Mouse (Mus musculus): ENCODE results near the gene Hmga2. TPM values are rescaled to one million over a fixed set of nuclear protein-coding genes. Genes with fewer than 3 reads are reported as not detected.

Hmga2 gene
- polyA plus RNA-seq, 1 experiment from 2014 or later = 21.1 TPM

- H3K27ac ChIP-seq (ENCODE audit: low read length) = no peak overlapping the region
- no peak overlapping the region for H3K4me3 ChIP-seq (ENCODE audit: low read length)
- H3K9ac ChIP-seq (ENCODE audit: low read depth, low read length) = no peak overlapping the region
- no peak for ATAC-seq
- H3K36me3 ChIP-seq (ENCODE audit: control insufficient read depth, insufficient read depth, low read length) = no peaks in the 10 kb centered on the region
- no peaks in the 10 kb centered on the region for H3K4me1 ChIP-seq (ENCODE audit: control insufficient read depth, insufficient read depth, low read length)
- H3K27me3 ChIP-seq (replicated peaks; ENCODE audit: control insufficient read depth, insufficient read depth, low read length) = no peaks in the 10 kb centered on the region
- H3K9me3 ChIP-seq (ENCODE audit: control insufficient read depth, low read length) = no peaks in the 10 kb centered on the region
- H3K4me2 ChIP-seq (ENCODE audit: low read depth, low read length) = no peak overlapping the region
Observed at GRCm38 (mm10) chr10:120498086-120498485, 21.8 kb upstream of the Hmga2 start.

DNA sequence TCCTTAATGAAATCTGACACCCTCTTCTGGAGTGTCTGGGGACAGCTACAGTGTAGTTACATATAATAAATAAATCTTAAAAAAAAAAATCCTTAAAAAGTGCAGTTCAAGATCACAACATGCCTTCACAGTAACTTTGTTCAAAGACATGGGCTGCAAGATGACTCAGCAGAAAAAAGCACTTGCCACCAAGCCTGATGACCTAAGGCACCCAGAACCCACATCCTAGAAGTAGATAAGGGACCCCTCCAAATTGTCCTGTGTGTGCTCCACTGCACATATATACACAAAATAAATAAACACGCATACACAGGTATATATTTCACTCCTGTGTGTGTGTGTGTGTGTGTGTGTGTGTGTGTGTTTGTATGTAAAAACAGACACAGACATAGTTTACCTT is 18.4 kb upstream of the Hmga2 start:
- ATAC-seq = no peak
- H3K9ac ChIP-seq (ENCODE audit: low read depth, low read length) = no peak overlapping the region
- no peaks in the 10 kb centered on the region for H3K27me3 ChIP-seq (replicated peaks; ENCODE audit: control insufficient read depth, insufficient read depth, low read length)
- no peak overlapping the region for H3K27ac ChIP-seq (ENCODE audit: low read length)
- no peaks in the 10 kb centered on the region for H3K9me3 ChIP-seq (ENCODE audit: control insufficient read depth, low read length)
- H3K4me1 ChIP-seq (ENCODE audit: control insufficient read depth, insufficient read depth, low read length) = no peaks in the 10 kb centered on the region
- H3K4me3 ChIP-seq (ENCODE audit: low read length) = no peak overlapping the region
- H3K36me3 ChIP-seq (ENCODE audit: control insufficient read depth, insufficient read depth, low read length) = no peaks in the 10 kb centered on the region
- no peak overlapping the region for H3K4me2 ChIP-seq (ENCODE audit: low read depth, low read length)
- 95% methylated on average over 1 of the region's 1 CpGs for WGBS

- Histone ChIP-seq H3K4me3 (ENCODE audit: low read length) (no peak overlapping the region), H3K9me3 (ENCODE audit: control insufficient read depth, low read length) (peaks cover 9% of the 10 kb centered on the region), H3K4me2 (ENCODE audit: low read depth, low read length) (no peak overlapping the region), H3K36me3 (ENCODE audit: control insufficient read depth, insufficient read depth, low read length) (no peaks in the 10 kb centered on the region), H3K9ac (ENCODE audit: low read depth, low read length) (no peak overlapping the region), H3K27me3 (replicated peaks; ENCODE audit: control insufficient read depth, insufficient read depth, low read length) (no peaks in the 10 kb centered on the region), H3K27ac (ENCODE audit: low read length) (no peak overlapping the region), H3K4me1 (ENCODE audit: control insufficient read depth, insufficient read depth, low read length) (no peaks in the 10 kb centered on the region)
- 81% methylated on average over 5 of the region's 5 CpGs for WGBS
- no peak for ATAC-seq
Observed at GRCm38 (mm10) chr10:120491477-120491876, 15.2 kb upstream of the Hmga2 start.

GRCm38 (mm10) chr10:120489611-120490010 is 13.3 kb upstream of the Hmga2 start:
- peaks cover 9% of the 10 kb centered on the region for H3K9me3 ChIP-seq (ENCODE audit: control insufficient read depth, low read length)
- no peak overlapping the region for H3K4me2 ChIP-seq (ENCODE audit: low read depth, low read length)
- WGBS = 85% methylated on average over 3 of the region's 3 CpGs
- ATAC-seq = no peak
- H3K9ac ChIP-seq (ENCODE audit: low read depth, low read length) = no peak overlapping the region
- H3K36me3 ChIP-seq (ENCODE audit: control insufficient read depth, insufficient read depth, low read length) = no peaks in the 10 kb centered on the region
- no peaks in the 10 kb centered on the region for H3K27me3 ChIP-seq (replicated peaks; ENCODE audit: control insufficient read depth, insufficient read depth, low read length)
- no peak overlapping the region for H3K27ac ChIP-seq (ENCODE audit: low read length)
- H3K4me3 ChIP-seq (ENCODE audit: low read length) = no peak overlapping the region
- H3K4me1 ChIP-seq (ENCODE audit: control insufficient read depth, insufficient read depth, low read length) = no peaks in the 10 kb centered on the region

DNA sequence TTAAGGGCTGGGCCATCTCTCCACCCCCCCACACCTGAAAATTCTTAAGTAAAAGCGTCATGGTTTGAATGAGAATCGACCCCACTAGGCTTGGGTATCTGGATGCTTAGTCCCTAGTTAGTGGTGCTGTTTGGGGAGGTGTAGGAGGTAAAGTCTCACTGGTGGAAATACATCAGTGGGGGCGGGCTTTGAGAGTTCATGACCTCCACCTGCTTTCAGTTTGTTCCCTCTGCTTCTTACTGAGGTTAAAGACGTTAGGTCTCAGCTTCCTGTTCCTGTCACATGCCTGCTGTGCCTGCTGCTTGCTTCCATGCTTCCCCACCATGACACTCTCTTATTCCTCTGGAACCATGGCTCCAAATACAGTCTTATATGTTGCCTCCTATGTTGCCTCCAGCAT is 12.3 kb upstream of the Hmga2 start:
- Histone ChIP-seq H3K9ac (ENCODE audit: low read depth, low read length) (no peak overlapping the region), H3K4me3 (ENCODE audit: low read length) (no peak overlapping the region), H3K4me2 (ENCODE audit: low read depth, low read length) (no peak overlapping the region), H3K9me3 (ENCODE audit: control insufficient read depth, low read length) (peaks cover 9% of the 10 kb centered on the region), H3K4me1 (ENCODE audit: control insufficient read depth, insufficient read depth, low read length) (no peaks in the 10 kb centered on the region), H3K27me3 (replicated peaks; ENCODE audit: control insufficient read depth, insufficient read depth, low read length) (no peaks in the 10 kb centered on the region), H3K27ac (ENCODE audit: low read length) (no peak overlapping the region), H3K36me3 (ENCODE audit: control insufficient read depth, insufficient read depth, low read length) (no peaks in the 10 kb centered on the region)
- 79% methylated on average over 4 of the region's 4 CpGs for WGBS
- no peak for ATAC-seq

- no peaks in the 10 kb centered on the region for H3K27me3 ChIP-seq (replicated peaks; ENCODE audit: control insufficient read depth, insufficient read depth, low read length)
- ATAC-seq = no peak
- no peaks in the 10 kb centered on the region for H3K4me1 ChIP-seq (ENCODE audit: control insufficient read depth, insufficient read depth, low read length)
- no peak overlapping the region for H3K9ac ChIP-seq (ENCODE audit: low read depth, low read length)
- H3K4me3 ChIP-seq (ENCODE audit: low read length) = no peak overlapping the region
- WGBS = 96% methylated on average over 1 of the region's 1 CpGs
- no peak overlapping the region for H3K27ac ChIP-seq (ENCODE audit: low read length)
- no peak overlapping the region for H3K4me2 ChIP-seq (ENCODE audit: low read depth, low read length)
- H3K9me3 ChIP-seq (ENCODE audit: control insufficient read depth, low read length) = peaks cover 9% of the 10 kb centered on the region
- H3K36me3 ChIP-seq (ENCODE audit: control insufficient read depth, insufficient read depth, low read length) = no peaks in the 10 kb centered on the region
Observed at GRCm38 (mm10) chr10:120487881-120488280, 11.6 kb upstream of the Hmga2 start.

DNA sequence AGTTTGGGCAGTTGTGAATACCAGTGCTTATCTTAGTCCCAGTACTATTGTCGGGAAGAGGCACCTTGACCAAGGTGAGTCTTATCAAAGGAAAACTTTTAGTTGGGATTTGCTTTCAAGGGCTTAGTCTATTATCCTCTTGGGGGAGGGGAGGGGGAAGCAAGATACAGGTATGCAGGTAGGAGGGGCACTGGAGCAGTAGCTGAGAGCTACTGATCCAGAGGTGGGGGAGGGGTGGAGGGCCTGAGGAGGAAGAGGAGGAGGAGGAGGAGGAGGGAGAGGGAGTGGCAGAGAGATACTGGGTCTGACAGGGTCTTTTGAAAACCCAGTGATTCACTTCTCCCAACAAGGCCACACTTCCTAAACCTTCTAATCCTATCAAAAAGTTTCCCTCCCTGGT is 9.2 kb upstream of the Hmga2 start:
- Histone ChIP-seq H3K4me2 (ENCODE audit: low read depth, low read length) (no peak overlapping the region), H3K4me3 (ENCODE audit: low read length) (no peak overlapping the region), H3K27ac (ENCODE audit: low read length) (no peak overlapping the region), H3K4me1 (ENCODE audit: control insufficient read depth, insufficient read depth, low read length) (no peaks in the 10 kb centered on the region), H3K9ac (ENCODE audit: low read depth, low read length) (no peak overlapping the region), H3K36me3 (ENCODE audit: control insufficient read depth, insufficient read depth, low read length) (no peaks in the 10 kb centered on the region), H3K27me3 (replicated peaks; ENCODE audit: control insufficient read depth, insufficient read depth, low read length) (no peaks in the 10 kb centered on the region), H3K9me3 (ENCODE audit: control insufficient read depth, low read length) (peaks cover 9% of the 10 kb centered on the region)
- no peak for ATAC-seq
- WGBS = 71% methylated on average over 1 of the region's 1 CpGs

DNA sequence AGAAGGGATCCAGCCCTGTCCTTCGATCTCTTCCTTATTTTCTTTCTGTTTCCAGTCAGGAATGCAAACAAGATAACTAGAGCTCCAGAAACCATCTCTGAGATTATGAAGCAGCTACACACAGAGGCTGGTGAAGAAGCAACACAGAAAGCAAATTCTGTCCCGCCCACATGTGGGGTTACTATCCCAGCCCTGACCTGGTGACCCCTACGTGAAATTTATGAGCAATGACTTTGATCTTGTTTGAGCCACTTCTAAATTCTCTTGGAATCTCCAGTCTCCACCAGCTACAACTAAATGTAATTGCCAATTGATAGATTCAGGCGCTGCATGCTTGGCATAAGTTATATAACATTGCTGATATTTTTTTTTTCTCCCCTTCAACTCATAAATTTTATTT is 7.9 kb upstream of the Hmga2 start:
- Histone ChIP-seq H3K27ac (ENCODE audit: low read length) (no peak overlapping the region), H3K4me2 (ENCODE audit: low read depth, low read length) (no peak overlapping the region), H3K4me1 (ENCODE audit: control insufficient read depth, insufficient read depth, low read length) (no peaks in the 10 kb centered on the region), H3K9ac (ENCODE audit: low read depth, low read length) (no peak overlapping the region), H3K36me3 (ENCODE audit: control insufficient read depth, insufficient read depth, low read length) (no peaks in the 10 kb centered on the region), H3K27me3 (replicated peaks; ENCODE audit: control insufficient read depth, insufficient read depth, low read length) (no peaks in the 10 kb centered on the region), H3K9me3 (ENCODE audit: control insufficient read depth, low read length) (peaks cover 9% of the 10 kb centered on the region), H3K4me3 (ENCODE audit: low read length) (no peak overlapping the region)
- WGBS = 53% methylated on average over 4 of the region's 4 CpGs
- ATAC-seq = no peak

DNA sequence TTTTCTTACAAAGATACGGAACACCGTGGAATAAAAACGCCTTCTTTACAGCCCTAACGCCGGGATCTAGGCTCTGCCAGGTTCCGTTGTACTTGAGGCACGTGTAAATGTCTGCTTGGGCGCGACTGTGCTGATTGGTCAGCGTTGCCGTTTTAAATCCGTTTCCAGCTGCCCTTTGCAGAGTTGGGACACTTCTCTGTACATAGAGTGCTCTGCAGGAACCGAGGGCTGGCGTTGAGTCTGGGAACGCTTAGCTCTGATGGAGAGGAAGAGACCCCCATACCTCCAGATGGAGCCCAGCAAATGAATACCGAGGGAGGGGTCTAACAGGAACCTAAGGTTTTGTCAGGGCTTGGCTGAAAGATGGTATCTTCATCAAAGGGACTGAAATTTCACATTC is 1.9 kb upstream of the Hmga2 start:
- Histone ChIP-seq H3K27me3 (replicated peaks; ENCODE audit: control insufficient read depth, insufficient read depth, low read length) (no peaks in the 10 kb centered on the region), H3K4me2 (ENCODE audit: low read depth, low read length) (peak overlapping the region; percentile 97), H3K4me1 (ENCODE audit: control insufficient read depth, insufficient read depth, low read length) (peaks cover 1% of the 10 kb centered on the region), H3K9ac (ENCODE audit: low read depth, low read length) (peak overlapping the region; percentile 97), H3K9me3 (ENCODE audit: control insufficient read depth, low read length) (no peaks in the 10 kb centered on the region), H3K4me3 (ENCODE audit: low read length) (peak overlapping the region; percentile 98), H3K27ac (ENCODE audit: low read length) (no peak overlapping the region; the same call in 1 of the 2 replicates), H3K36me3 (ENCODE audit: control insufficient read depth, insufficient read depth, low read length) (no peaks in the 10 kb centered on the region)
- ATAC-seq = peak; percentile 14; the same call in 1 of the 2 replicates
- under 1% methylated on average over 16 of the region's 16 CpGs for WGBS

DNA sequence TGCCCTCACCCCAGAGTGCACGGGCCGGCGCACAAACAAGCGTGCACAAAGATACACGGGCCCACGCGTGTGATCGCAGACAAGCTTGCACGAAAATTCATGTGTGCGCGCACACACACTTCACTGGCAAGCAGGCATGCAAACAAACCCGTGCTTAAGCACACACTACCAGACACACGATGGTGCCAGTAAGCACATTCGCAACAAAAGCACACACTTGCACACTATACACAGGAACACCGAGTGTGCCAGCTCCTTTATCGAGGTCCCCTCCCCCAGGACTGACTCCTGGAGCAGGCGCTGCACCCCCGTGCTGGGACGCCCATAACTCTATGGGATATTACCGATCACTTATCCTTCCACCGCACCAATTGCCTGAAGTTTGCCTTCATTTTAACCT is 1.2 kb upstream of the Hmga2 start:
- Histone ChIP-seq H3K4me3 (ENCODE audit: low read length) (peak overlapping the region; percentile 98), H3K9me3 (ENCODE audit: control insufficient read depth, low read length) (no peaks in the 10 kb centered on the region), H3K4me2 (ENCODE audit: low read depth, low read length) (peak overlapping the region; percentile 97), H3K36me3 (ENCODE audit: control insufficient read depth, insufficient read depth, low read length) (no peaks in the 10 kb centered on the region), H3K9ac (ENCODE audit: low read depth, low read length) (peak overlapping the region; percentile 97), H3K4me1 (ENCODE audit: control insufficient read depth, insufficient read depth, low read length) (peaks cover 3% of the 10 kb centered on the region), H3K27me3 (replicated peaks; ENCODE audit: control insufficient read depth, insufficient read depth, low read length) (no peaks in the 10 kb centered on the region), H3K27ac (ENCODE audit: low read length) (peak overlapping the region; percentile 97)
- peak; percentile 24 for ATAC-seq
- WGBS = under 1% methylated on average over 21 of the region's 21 CpGs
